ENCODE assay signal across 8 mouse cellular contexts in genomic region chr6:89679291-89679835, GRCm38 (mm10). TPM values are rescaled to one million over a fixed set of nuclear protein-coding genes. Genes with fewer than 3 reads are reported as not detected.
DNase-seq lines count a peak whose midpoint lies in the region; ATAC-seq lines count a peak whose summit lies in the region.

No protein-coding gene starts in this region.

- DNase-seq in ZHBTc4 (ENCODE audit: low read depth, low spot score): peak; percentile 79
- DNase-seq in cerebellum, postnatal 14 days: peak; percentile 85 to 87
- peak; percentile 69 to 84 for DNase-seq in frontal cortex, postnatal 36 days (ENCODE audit: low spot score in 2 of 2)
- DNase-seq in induced T-regulatory cell, adult 2 months (ENCODE audit: low read depth): peak; percentile 68
- peak; percentile 73 to 75 for DNase-seq in left cerebral cortex, adult 18-20 months (ENCODE audit: low spot score in 2 of 2)
- peak; percentile 66 for DNase-seq in right cerebral cortex, postnatal 14 days
- peak; percentile 42 for DNase-seq in yolk sac, embryonic 10.5 days (ENCODE audit: low spot score)

- peak; percentile 88 for ATAC-seq in megakaryocyte-erythroid progenitor cell, adult 5-6 weeks (replicated peaks; ENCODE audit: low FRiP score, low TSS enrichment, poor library complexity, severe bottlenecking)

RNA-seq across cellular contexts. Expression of gene Vmn1r40, which starts 28.0 kb away (rescaled TPM):
- not detected for total RNA-seq in left cerebral cortex, adult 18-20 months (2021)
- not detected in 2 replicates for total RNA-seq in megakaryocyte-erythroid progenitor cell, adult 5-6 weeks (2014; fragmentation: Nextera tagmentation)
- total RNA-seq in megakaryocyte-erythroid progenitor cell, adult 5-6 weeks (2017): not detected in 2 replicates

RNA-seq across cellular contexts. Expression of gene Txnrd3, which starts 35.6 kb away (rescaled TPM):
- total RNA-seq in left cerebral cortex, adult 18-20 months (2021): 1 to 10 TPM; 4.0 to 4.8 TPM
- 11.1 and 12.3 TPM in 2 replicates for total RNA-seq in megakaryocyte-erythroid progenitor cell, adult 5-6 weeks (2014; fragmentation: Nextera tagmentation)
- 21.6 and 22.8 TPM in 2 replicates for total RNA-seq in megakaryocyte-erythroid progenitor cell, adult 5-6 weeks (2017)

Comparison
In these comparisons a context has a peak if more than half of its experiments do, and no peak if none do; other contexts are left out.
1. Peak in every context shown above with its lines: DNase-seq and ATAC-seq.